Mouse (Mus musculus): Measurements from ENCODE around the gene Psmd7.

GRCm38 (mm10) chr8:107587995-107588780, at the start of gene Psmd7:
- peak; percentile 30; the same call in 1 of the 2 replicates for TF ChIP-seq CTCF (IDR thresholded peaks at IDR 0.05; ENCODE audit: borderline replicate concordance, control insufficient read depth, extremely low read depth, insufficient read depth, low read length, poor library complexity)
- TF ChIP-seq POLR2A (IDR thresholded peaks at IDR 0.05; ENCODE audit: control insufficient read depth, extremely low read depth, insufficient read depth, low read length, poor library complexity), result peak; percentile 57; the same call in 1 of the 2 replicates
